Mouse (Mus musculus) hindbrain, postnatal 0 days (tissue): ENCODE results near the gene Gpr182. TPM values are rescaled to one million over a fixed set of nuclear protein-coding genes. Genes with fewer than 3 reads are reported as not detected.

Experiments used
- ATAC-seq: fragments of 200-750 bp; cut with Nextera tagmentation; 2 replicates; pipeline ENCODE4 v1.8.0; 2017; ENCODE audit warnings: mild to moderate bottlenecking, moderate TSS enrichment, moderate library complexity
- DNase-seq: peaks from one replicate; pipeline ENCODE4 v3.0.0-alpha.2; 2015; ENCODE audit warnings: low spot score
- H3K27ac ChIP-seq: fragments of 300-500 bp; sonication (generic); 2 replicates; pipeline ENCODE4 v1.5.1; 2014; ENCODE audit warnings: mild to moderate bottlenecking
- H3K27me3 ChIP-seq: fragments of 300-500 bp; sonication (generic); 2 replicates; pipeline ENCODE4 v1.6.1; 2014; ENCODE audit warnings: low read length, mixed read lengths; ENCODE audit not compliant: insufficient read depth
- H3K36me3 ChIP-seq: fragments of 300-500 bp; sonication (generic); 2 replicates; pipeline ENCODE4 v1.6.1; 2014; ENCODE audit warnings: low read length, mixed read lengths; ENCODE audit not compliant: insufficient read depth
- H3K4me1 ChIP-seq: fragments of 300-500 bp; sonication (generic); 2 replicates; pipeline ENCODE4 v1.6.1; 2014; ENCODE audit warnings: antibody characterized with exemption, low read length, mixed read lengths; ENCODE audit not compliant: insufficient read depth
- H3K4me2 ChIP-seq: fragments of 300-500 bp; sonication (generic); 2 replicates; pipeline ENCODE4 v1.6.1; 2014; ENCODE audit warnings: low read depth, mild to moderate bottlenecking, low read length, moderate library complexity, mixed read lengths
- H3K4me3 ChIP-seq: fragments of 300-500 bp; sonication (generic); 2 replicates; pipeline ENCODE4 v1.5.1; 2014; ENCODE audit warnings: low read length
- H3K9ac ChIP-seq: fragments of 300-500 bp; sonication (generic); replicated peaks from 2 replicates; pipeline ENCODE4 v1.6.1; 2014; ENCODE audit warnings: mild to moderate bottlenecking, low read length, moderate library complexity, mixed read lengths
- H3K9me3 ChIP-seq: fragments of 300-500 bp; sonication (generic); 2 replicates; pipeline ENCODE4 v1.6.1; 2016; ENCODE audit warnings: low read length, mixed read lengths
- CTCF ChIP-seq: IDR thresholded peaks from 2 replicates; pipeline ENCODE4 v1.5.1; 2016; ENCODE audit warnings: antibody characterized with exemption, control low read depth, low read depth
- WGBS: fragments of 180-500 bp; shearing (Covaris S2); extraction: QIAGEN DNeasy Blood & Tissue Kit; methylation state at CpG from one replicate; pipeline ENCODE4 v1.1.7; 2014; 5-methylcytosine and 5-hydroxymethylcytosine counted together
- polyA plus RNA-seq: library from polyadenylated mRNA; unstranded; fragments of >200 nt; fragmentation: Nextera tagmentation; extraction: Ambion mirVana; gene quantifications from 2 replicates; pipeline ENCODE4 v1.2.1, GENCODE M21; 2015
- total RNA-seq: library from RNA; depleted of rRNA; stranded (reverse); fragments of >200 nt; gene quantifications from 2 replicates; pipeline ENCODE4 v1.2.3, GENCODE M21; 2014

The Gpr182 gene
- total and polyA plus RNA-seq, 2 experiments from 2014 or later: 2.3 to 2.9 TPM

- 20% methylated on average over 20 of the region's 20 CpGs for WGBS
- Histone ChIP-seq H3K9me3 (no peaks in the 10 kb centered on the region), H3K9ac (no peak overlapping the region), H3K27me3 (no peaks in the 10 kb centered on the region), H3K4me1 (peaks cover 14% of the 10 kb centered on the region; the same call in 1 of the 2 replicates), H3K4me2 (peak overlapping the region; percentile 7), H3K4me3 (no peak overlapping the region), H3K36me3 (no peaks in the 10 kb centered on the region), H3K27ac (no peak overlapping the region)
- no peak for DNase-seq
- no peak for TF ChIP-seq CTCF
- ATAC-seq: peak; percentile 24; the same call in 1 of the 2 replicates
Observed at GRCm38 (mm10) chr10:127721671-127722418, 29.7 kb downstream of the Gpr182 start.

- Histone ChIP-seq H3K9ac (no peak overlapping the region), H3K4me1 (no peaks in the 10 kb centered on the region), H3K27ac (no peak overlapping the region), H3K4me2 (no peak overlapping the region), H3K27me3 (no peaks in the 10 kb centered on the region), H3K4me3 (no peak overlapping the region), H3K9me3 (no peaks in the 10 kb centered on the region), H3K36me3 (no peaks in the 10 kb centered on the region)
- ATAC-seq (no peak), DNase-seq (no peak)
- 76% methylated on average over 6 of the region's 6 CpGs for WGBS
- TF ChIP-seq CTCF: no peak
Observed at GRCm38 (mm10) chr10:127712736-127713135, 38.8 kb downstream of the Gpr182 start.

GRCm38 (mm10) chr10:127710331-127710730 lies 41.2 kb downstream of the Gpr182 start:
- DNase-seq: no peak

GRCm38 (mm10) chr10:127708850-127709370 lies 42.6 kb downstream of the Gpr182 start:
- no peaks in the 10 kb centered on the region for H3K4me1 ChIP-seq
- no peak for DNase-seq
- H3K4me3 ChIP-seq: no peak overlapping the region
- H3K27me3 ChIP-seq: no peaks in the 10 kb centered on the region
- no peaks in the 10 kb centered on the region for H3K36me3 ChIP-seq
- ATAC-seq: no peak
- H3K9ac ChIP-seq: no peak overlapping the region
- 86% methylated on average over 3 of the region's 3 CpGs for WGBS
- H3K9me3 ChIP-seq: no peaks in the 10 kb centered on the region
- no peak for TF ChIP-seq CTCF
- no peak overlapping the region for H3K27ac ChIP-seq
- no peak overlapping the region for H3K4me2 ChIP-seq

More at GRCm38 (mm10) chr10:127710331-127710730, 41.2 kb downstream of the Gpr182 start:
- no peak for TF ChIP-seq CTCF
- Histone ChIP-seq H3K27ac (no peak overlapping the region), H3K9ac (no peak overlapping the region), H3K27me3 (no peaks in the 10 kb centered on the region), H3K9me3 (no peaks in the 10 kb centered on the region), H3K4me1 (no peaks in the 10 kb centered on the region), H3K4me3 (no peak overlapping the region), H3K36me3 (no peaks in the 10 kb centered on the region), H3K4me2 (no peak overlapping the region)
- WGBS: 72% methylated on average over 13 of the region's 13 CpGs
- no peak for ATAC-seq

- no peak for TF ChIP-seq CTCF
- H3K27ac ChIP-seq: no peak overlapping the region
- no peaks in the 10 kb centered on the region for H3K36me3 ChIP-seq
- H3K9ac ChIP-seq: no peak overlapping the region
- no peak overlapping the region for H3K4me3 ChIP-seq
- H3K9me3 ChIP-seq: no peaks in the 10 kb centered on the region
- ATAC-seq: no peak
- H3K27me3 ChIP-seq: no peaks in the 10 kb centered on the region
- 86% methylated on average over 7 of the region's 7 CpGs for WGBS
- no peaks in the 10 kb centered on the region for H3K4me1 ChIP-seq
- no peak overlapping the region for H3K4me2 ChIP-seq
- DNase-seq: no peak
Observed at GRCm38 (mm10) chr10:127707721-127708120, 43.8 kb downstream of the Gpr182 start.

GRCm38 (mm10) chr10:127705783-127706182 lies 45.7 kb downstream of the Gpr182 start:
- no peak for DNase-seq
- Histone ChIP-seq H3K4me1 (no peaks in the 10 kb centered on the region), H3K27me3 (no peaks in the 10 kb centered on the region), H3K9me3 (no peaks in the 10 kb centered on the region), H3K9ac (no peak overlapping the region), H3K27ac (no peak overlapping the region), H3K4me3 (no peak overlapping the region), H3K4me2 (no peak overlapping the region), H3K36me3 (no peaks in the 10 kb centered on the region)
- WGBS: 94% methylated on average over 4 of the region's 4 CpGs
- no peak for TF ChIP-seq CTCF
- no peak for ATAC-seq

GRCm38 (mm10) chr10:127704766-127705220 lies 46.7 kb downstream of the Gpr182 start, which contains the start of gene Myo1a:
TSS of gene Myo1a (plus strand) at chr10:127705170.
- no peak within 1 kb of the TSS for H3K4me3 ChIP-seq
- no peak for TF ChIP-seq CTCF
- WGBS: 76% methylated on average over 2 of the region's 2 CpGs
- H3K27me3 ChIP-seq: no peaks in the 10 kb centered on the region
- no peak within 1 kb of the TSS for H3K4me2 ChIP-seq
- no peaks in the 10 kb centered on the region for H3K4me1 ChIP-seq
- no peak within 1 kb of the TSS for H3K27ac ChIP-seq
- no peaks in the 10 kb centered on the region for H3K9me3 ChIP-seq
- DNase-seq (no peak), ATAC-seq (no peak)
- no peak within 1 kb of the TSS for H3K9ac ChIP-seq
- no peaks in the 10 kb centered on the region for H3K36me3 ChIP-seq
